Mouse (Mus musculus) embryonic fibroblast, embryonic 13.5 days (primary cell): ENCODE results near the gene Mcm5.

ENCODE experiments used
- CTCF ChIP-seq: IDR thresholded peaks from 2 replicates; pipeline ENCODE4 v1.5.1; 2011; ENCODE audit warnings: mild to moderate bottlenecking, control low read depth, low read length, moderate library complexity, borderline replicate concordance; ENCODE audit not compliant: insufficient read depth
- POLR2A ChIP-seq: IDR thresholded peaks from 2 replicates; pipeline ENCODE4 v1.6.1; 2011; ENCODE audit warnings: low read depth, mild to moderate bottlenecking, control low read depth, low read length, moderate library complexity

DNA sequence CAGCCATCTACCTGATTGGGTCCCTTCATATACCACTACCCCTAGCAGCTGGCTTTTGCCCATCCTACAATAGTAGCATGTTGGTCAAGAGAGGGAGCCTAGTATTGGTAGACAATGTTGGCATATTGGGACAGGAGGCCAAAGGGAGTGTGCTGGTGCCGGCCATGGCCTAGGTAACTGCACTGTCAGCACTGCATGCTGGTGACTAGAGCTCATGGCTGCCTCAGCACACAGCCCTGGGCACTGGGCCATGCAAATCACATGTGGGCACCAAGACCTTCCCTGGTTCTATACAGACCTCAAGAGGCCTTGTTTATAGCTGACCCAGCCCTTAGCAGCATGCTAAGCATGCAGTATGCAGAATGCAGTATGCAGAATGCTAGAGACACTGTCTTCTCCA is 39.1 kb upstream of the Mcm5 start:
- no peak for TF ChIP-seq CTCF
- TF ChIP-seq POLR2A: no peak
